Mouse (Mus musculus) lung, embryonic 16.5 days (tissue): ENCODE measurements at regions not wholly inside any gene's neighbourhood (a gene's known extent, or its start where the extent isn't known, plus 50 kb on each side); places are given as distances from the start of the nearest gene placed in this dataset.

Experiments used
- ATAC-seq: fragments of 200-750 bp; cut with Nextera tagmentation; 2 replicates; pipeline ENCODE4 v1.8.0; 2017; ENCODE audit warnings: low read depth, mild to moderate bottlenecking, moderate library complexity
- H3K27ac ChIP-seq: fragments of 300-500 bp; sonication (generic); 2 replicates; pipeline ENCODE4 v1.5.1; 2014; ENCODE audit warnings: mild to moderate bottlenecking, control low read depth, low read length
- H3K27me3 ChIP-seq: fragments of 300-500 bp; sonication (generic); 2 replicates; pipeline ENCODE4 v1.6.1; 2014; ENCODE audit warnings: low read depth, low read length, mixed read lengths; ENCODE audit not compliant: control insufficient read depth, insufficient read depth
- H3K36me3 ChIP-seq: fragments of 300-500 bp; sonication (generic); 2 replicates; pipeline ENCODE4 v1.6.1; 2014; ENCODE audit warnings: low read length; ENCODE audit not compliant: control insufficient read depth, insufficient read depth
- H3K4me1 ChIP-seq: fragments of 300-500 bp; sonication (generic); replicated peaks from 2 replicates; pipeline ENCODE4 v1.6.1; 2014; ENCODE audit warnings: low read length, mixed read lengths; ENCODE audit not compliant: control insufficient read depth, insufficient read depth
- H3K4me2 ChIP-seq: fragments of 300-500 bp; sonication (generic); 2 replicates; pipeline ENCODE4 v1.6.1; 2014; ENCODE audit warnings: low read depth, low read length, control low read depth
- H3K4me3 ChIP-seq: fragments of 300-500 bp; sonication (generic); 2 replicates; pipeline ENCODE4 v1.5.1; 2014; ENCODE audit warnings: mild to moderate bottlenecking, low read length, control low read depth
- H3K9ac ChIP-seq: fragments of 300-500 bp; sonication (generic); 2 replicates; pipeline ENCODE4 v1.6.1; 2014; ENCODE audit warnings: low read length, control low read depth
- H3K9me3 ChIP-seq: fragments of 300-500 bp; sonication (generic); 2 replicates; pipeline ENCODE4 v1.6.1; 2016; ENCODE audit warnings: low read length; ENCODE audit not compliant: control insufficient read depth
- WGBS: fragments of 180-500 bp; shearing (Covaris S2); extraction: QIAGEN DNeasy Blood & Tissue Kit; methylation state at CpG from one replicate; pipeline ENCODE4 v1.1.7; 2014; 5-methylcytosine and 5-hydroxymethylcytosine counted together

DNA sequence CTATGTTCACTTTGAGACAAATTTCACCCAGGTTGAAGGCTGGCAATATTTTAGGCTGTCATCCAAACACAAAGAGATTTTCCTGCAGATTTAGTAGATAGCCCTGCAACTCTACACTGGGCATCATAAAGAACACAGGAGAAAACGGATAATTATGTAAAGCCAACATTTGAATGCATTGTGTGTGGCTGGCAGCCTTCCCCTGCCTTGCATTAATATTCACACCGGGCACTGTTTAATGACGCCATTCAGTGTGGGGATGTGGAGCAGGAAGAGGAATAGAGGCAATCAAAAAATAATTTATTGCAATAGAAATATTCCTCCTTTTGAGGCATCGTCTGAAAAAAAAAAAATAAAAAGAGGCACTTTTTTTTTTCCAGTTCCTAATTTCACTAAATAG lies 105.7 kb downstream of the Samd5 start:
- H3K27ac ChIP-seq, result no peak overlapping the region
- WGBS, result 62% methylated on average over 4 of the region's 4 CpGs
- no peak for ATAC-seq
- no peaks in the 10 kb centered on the region for H3K4me1 ChIP-seq
- H3K36me3 ChIP-seq, result no peaks in the 10 kb centered on the region
- no peaks in the 10 kb centered on the region for H3K27me3 ChIP-seq
- H3K9ac ChIP-seq, result no peak overlapping the region
- H3K4me2 ChIP-seq, result no peak overlapping the region
- H3K9me3 ChIP-seq, result no peaks in the 10 kb centered on the region
- H3K4me3 ChIP-seq, result no peak overlapping the region

DNA sequence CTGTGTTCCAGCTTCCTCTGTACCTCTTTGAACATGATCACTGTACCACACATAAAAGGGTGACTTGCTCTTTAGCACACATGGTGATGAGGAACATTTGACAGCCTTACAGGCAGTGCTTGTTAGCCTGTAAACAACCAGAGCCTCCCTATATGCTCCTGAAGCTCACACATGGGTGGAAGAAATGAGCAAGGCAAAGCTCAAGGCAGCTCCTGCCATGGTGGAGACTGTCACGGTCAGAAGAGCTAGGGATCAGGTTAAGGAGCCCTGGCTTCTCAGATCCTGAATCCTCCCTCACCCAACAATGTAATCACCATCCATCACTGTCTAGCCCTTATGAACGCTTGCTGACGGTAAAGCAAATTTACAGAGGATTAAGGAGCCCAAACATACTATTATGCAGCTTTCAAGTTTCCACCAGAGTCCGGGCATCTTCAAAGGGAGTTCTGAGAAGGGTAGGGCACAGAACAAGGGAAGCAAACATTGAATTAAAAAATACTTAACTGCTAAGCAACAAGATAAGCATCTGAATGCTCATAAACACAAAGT lies 117.4 kb downstream of the Samd5 start:
- Histone ChIP-seq H3K4me3 (no peak overlapping the region), H3K27ac (peak overlapping the region; percentile 69), H3K27me3 (no peaks in the 10 kb centered on the region), H3K9me3 (no peaks in the 10 kb centered on the region), H3K4me2 (no peak overlapping the region), H3K36me3 (no peaks in the 10 kb centered on the region), H3K9ac (no peak overlapping the region), H3K4me1 (peaks cover 6% of the 10 kb centered on the region; the same call in 1 of the 2 replicates)
- WGBS, result 14% methylated on average over 4 of the region's 4 CpGs
- peak; percentile 28; the same call in 1 of the 2 replicates for ATAC-seq

DNA sequence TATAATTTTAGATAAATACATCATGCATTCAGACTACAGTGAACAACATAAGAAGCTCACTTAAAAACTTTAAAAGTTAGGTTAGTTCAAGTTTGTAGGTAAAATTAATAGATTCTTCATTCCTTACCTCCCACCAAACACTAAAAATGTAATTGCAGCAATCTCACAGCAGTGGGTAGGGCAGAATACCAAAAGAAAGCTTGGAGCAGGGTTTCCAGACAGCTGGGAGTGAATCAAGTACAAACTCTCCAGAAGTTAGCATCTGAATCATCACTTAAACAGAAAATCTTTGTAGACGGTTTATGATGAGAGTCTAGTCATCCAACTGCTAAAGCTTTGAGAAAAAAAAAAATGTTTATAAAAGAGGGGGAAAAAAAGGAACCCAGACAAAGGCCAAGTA lies 117.9 kb downstream of the Samd5 start:
- WGBS, result 10% methylated on average over 1 of the region's 1 CpGs
- Histone ChIP-seq H3K4me1 (peaks cover 6% of the 10 kb centered on the region; the same call in 1 of the 2 replicates), H3K4me3 (no peak overlapping the region), H3K9ac (no peak overlapping the region), H3K27ac (peak overlapping the region; percentile 69), H3K36me3 (no peaks in the 10 kb centered on the region), H3K9me3 (no peaks in the 10 kb centered on the region), H3K27me3 (no peaks in the 10 kb centered on the region), H3K4me2 (no peak overlapping the region)
- ATAC-seq, result no peak

DNA sequence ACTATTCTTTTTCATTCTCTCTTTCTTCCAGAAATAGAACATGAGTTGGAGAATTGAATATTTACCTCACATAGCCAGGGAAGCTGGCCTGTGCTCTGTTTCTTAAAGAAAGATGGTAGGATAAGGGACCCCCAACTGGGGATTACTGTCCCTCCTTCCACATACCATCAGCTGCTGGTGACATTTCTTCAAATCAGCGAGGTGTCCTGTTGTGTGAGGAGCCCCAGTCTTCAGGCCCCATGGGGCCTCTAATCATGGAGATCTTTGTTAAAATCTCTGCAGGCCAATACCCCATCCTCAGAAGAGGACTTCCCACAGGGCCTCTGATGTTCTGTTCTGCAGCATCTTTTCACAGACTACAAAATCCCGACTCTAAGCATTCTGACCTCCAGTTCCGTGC lies 121.1 kb downstream of the Samd5 start:
- Histone ChIP-seq H3K4me1 (peaks cover 9% of the 10 kb centered on the region; the same call in 1 of the 2 replicates), H3K27me3 (no peaks in the 10 kb centered on the region), H3K9ac (no peak overlapping the region), H3K27ac (no peak overlapping the region), H3K9me3 (no peaks in the 10 kb centered on the region), H3K4me3 (no peak overlapping the region), H3K36me3 (no peaks in the 10 kb centered on the region), H3K4me2 (no peak overlapping the region)
- 48% methylated on average over 3 of the region's 3 CpGs for WGBS
- ATAC-seq, result no peak

DNA sequence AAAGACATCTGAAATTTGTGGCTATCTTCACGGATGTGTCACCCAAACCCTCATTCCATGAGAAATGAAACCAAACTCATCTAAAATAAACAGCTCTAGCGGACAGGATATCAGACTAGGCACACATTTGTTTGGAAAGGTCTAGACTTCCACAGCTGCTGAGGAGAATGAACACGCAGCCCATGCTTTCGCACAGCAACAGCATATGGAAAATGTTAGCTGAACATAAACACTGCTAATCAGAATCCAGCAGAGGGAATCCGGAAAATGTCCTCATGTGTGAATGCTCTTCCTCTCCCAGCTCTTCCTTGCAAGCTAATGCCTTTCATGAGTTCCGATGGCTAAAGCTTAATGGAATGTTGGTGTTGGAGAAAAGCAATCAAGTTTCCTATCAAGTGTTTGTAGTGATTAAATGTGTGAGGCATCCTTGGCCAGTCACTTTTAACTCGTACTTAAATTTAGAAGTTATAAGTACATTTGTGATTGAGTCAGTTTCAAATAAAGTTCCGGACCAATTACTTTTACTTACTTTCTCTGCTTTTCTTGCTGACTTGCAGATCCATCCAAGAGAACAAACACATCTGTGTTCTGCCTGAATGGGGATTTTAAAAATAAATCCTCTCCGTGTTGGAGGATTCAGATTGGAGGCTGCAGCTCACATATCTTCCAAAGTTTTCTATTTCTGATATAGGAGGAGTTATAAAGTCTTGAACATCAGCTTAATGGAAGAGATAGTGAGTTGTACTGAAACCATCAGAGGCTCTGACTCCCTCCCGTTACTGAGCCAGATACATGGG lies 124.9 kb downstream of the Samd5 start:
- peak; percentile 98 for ATAC-seq
- Histone ChIP-seq H3K9ac (no peak overlapping the region), H3K27me3 (no peaks in the 10 kb centered on the region), H3K4me1 (peaks cover 3% of the 10 kb centered on the region; the same call in 1 of the 2 replicates), H3K9me3 (no peaks in the 10 kb centered on the region), H3K4me3 (peak overlapping the region; percentile 21), H3K4me2 (peak overlapping the region; percentile 37), H3K27ac (peak overlapping the region; percentile 81), H3K36me3 (no peaks in the 10 kb centered on the region)
- WGBS, result 17% methylated on average over 10 of the region's 10 CpGs

DNA sequence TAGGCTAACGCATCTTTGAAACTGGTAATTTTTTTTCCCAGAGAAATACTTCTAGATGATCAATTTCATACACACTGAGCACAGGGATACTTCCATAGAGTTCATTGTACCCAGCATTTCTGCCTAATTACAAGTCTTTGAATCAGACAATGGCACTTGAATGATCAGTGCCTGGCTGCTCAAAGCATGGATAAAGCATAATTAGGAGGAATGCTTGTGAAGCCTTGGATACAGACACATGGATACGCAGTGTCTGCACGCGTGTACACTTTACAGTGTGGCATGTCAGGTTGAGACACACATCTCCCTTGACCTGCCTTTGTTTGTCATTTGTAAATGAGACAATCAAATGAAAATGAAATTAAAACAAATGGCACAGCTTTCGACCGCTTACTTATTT lies 129.2 kb downstream of the Samd5 start:
- no peaks in the 10 kb centered on the region for H3K27me3 ChIP-seq
- H3K4me3 ChIP-seq, result no peak overlapping the region
- no peaks in the 10 kb centered on the region for H3K36me3 ChIP-seq
- ATAC-seq, result no peak
- no peak overlapping the region for H3K4me2 ChIP-seq
- 83% methylated on average over 6 of the region's 6 CpGs for WGBS
- H3K9me3 ChIP-seq, result no peaks in the 10 kb centered on the region
- H3K4me1 ChIP-seq, result peaks cover 3% of the 10 kb centered on the region; the same call in 1 of the 2 replicates
- H3K9ac ChIP-seq, result no peak overlapping the region
- H3K27ac ChIP-seq, result no peak overlapping the region

DNA sequence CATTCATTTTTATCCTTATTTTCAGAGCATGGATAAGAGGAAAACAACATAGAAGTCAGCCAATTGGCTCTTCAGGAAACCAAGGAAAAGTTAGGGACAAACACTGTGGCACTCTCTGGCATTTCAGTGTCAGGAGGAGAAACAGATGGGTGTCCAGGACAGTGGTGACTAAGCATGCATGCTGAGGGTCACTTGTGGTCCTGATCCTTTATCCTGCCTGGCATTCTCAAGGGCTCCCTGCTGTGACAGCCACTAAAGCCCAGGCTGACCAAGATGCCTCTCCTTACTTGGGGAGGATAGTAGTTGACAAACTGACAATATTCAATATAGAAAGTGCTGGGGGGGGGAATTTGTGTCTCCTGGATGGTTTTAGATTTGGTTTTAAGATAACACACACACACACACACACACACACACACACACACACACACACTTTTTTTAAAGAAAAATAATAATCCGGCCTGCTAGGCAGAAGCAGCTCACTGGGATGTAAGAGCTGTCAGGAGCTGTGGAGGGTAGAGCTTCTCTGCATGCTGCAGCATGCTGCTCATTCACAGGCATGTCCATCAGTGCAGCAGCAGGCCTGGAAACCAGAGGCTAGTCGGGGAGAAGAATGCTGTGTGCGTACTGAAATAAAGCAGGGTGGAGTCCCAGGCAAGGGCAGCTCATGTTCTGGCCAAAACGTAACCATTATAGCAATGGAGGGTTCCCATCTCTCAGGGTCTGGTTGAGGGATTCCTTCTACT lies 130.8 kb downstream of the Samd5 start:
- H3K4me1 ChIP-seq, result no peaks in the 10 kb centered on the region; the same call in 1 of the 2 replicates
- 60% methylated on average over 4 of the region's 4 CpGs for WGBS
- ATAC-seq, result no peak
- H3K4me3 ChIP-seq, result no peak overlapping the region
- no peak overlapping the region for H3K4me2 ChIP-seq
- no peak overlapping the region for H3K27ac ChIP-seq
- H3K27me3 ChIP-seq, result no peaks in the 10 kb centered on the region
- H3K9me3 ChIP-seq, result no peaks in the 10 kb centered on the region
- no peak overlapping the region for H3K9ac ChIP-seq
- H3K36me3 ChIP-seq, result no peaks in the 10 kb centered on the region

DNA sequence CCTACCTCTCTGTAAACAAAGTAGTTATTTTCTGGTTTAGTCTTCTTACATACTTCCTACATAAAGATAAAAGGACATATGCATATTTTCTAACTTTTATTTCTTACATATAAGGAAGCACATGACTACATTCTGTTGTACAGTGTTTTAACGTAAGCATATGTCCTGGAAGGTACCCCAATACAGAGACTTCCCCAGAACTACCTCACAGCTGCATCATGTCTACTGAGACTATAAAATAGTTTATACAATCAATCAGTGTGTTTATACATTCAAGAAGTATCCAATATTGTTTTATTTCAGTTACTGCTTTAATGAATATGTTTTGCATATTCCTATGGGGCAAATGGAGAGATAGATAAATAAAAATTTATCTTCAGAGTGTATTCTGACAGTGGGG lies 133.4 kb downstream of the Samd5 start:
- H3K27me3 ChIP-seq, result no peaks in the 10 kb centered on the region
- ATAC-seq, result no peak
- H3K4me3 ChIP-seq, result no peak overlapping the region
- no peak overlapping the region for H3K4me2 ChIP-seq
- 37% methylated on average over 1 of the region's 1 CpGs for WGBS
- H3K36me3 ChIP-seq, result no peaks in the 10 kb centered on the region
- H3K9ac ChIP-seq, result no peak overlapping the region
- no peak overlapping the region for H3K27ac ChIP-seq
- H3K4me1 ChIP-seq, result no peaks in the 10 kb centered on the region; the same call in 1 of the 2 replicates
- no peaks in the 10 kb centered on the region for H3K9me3 ChIP-seq

GRCm38 (mm10) chr10:9537686-9538085 lies 137.3 kb downstream of the Samd5 start:
- Histone ChIP-seq H3K9me3 (no peaks in the 10 kb centered on the region), H3K27ac (no peak overlapping the region), H3K9ac (no peak overlapping the region), H3K36me3 (no peaks in the 10 kb centered on the region), H3K27me3 (no peaks in the 10 kb centered on the region), H3K4me1 (no peaks in the 10 kb centered on the region), H3K4me3 (no peak overlapping the region), H3K4me2 (no peak overlapping the region)
- ATAC-seq, result no peak
- 74% methylated on average over 3 of the region's 3 CpGs for WGBS
